Mouse (Mus musculus) megakaryocyte, embryonic 14.5 days (primary cell): Measurements from ENCODE around the gene Cfap43. TPM values are rescaled to one million over a fixed set of nuclear protein-coding genes. Genes with fewer than 3 reads are reported as not detected.
A peak's percentile ranks its signal among the peaks of the same experiment; 100 is the strongest.

Source experiments
- H3K27me3 ChIP-seq: replicated peaks from 2 replicates; pipeline ENCODE3; 2012; ENCODE audit warnings: inconsistent platforms
- H3K36me3 ChIP-seq: replicated peaks from 2 replicates; pipeline ENCODE3; 2012; ENCODE audit warnings: low read length, inconsistent platforms, mixed read lengths
- H3K4me1 ChIP-seq: 2 replicates; pipeline ENCODE4 v1.6.1; 2012; ENCODE audit warnings: inconsistent platforms
- H3K4me3 ChIP-seq: replicated peaks from 2 replicates; pipeline ENCODE3; 2012; ENCODE audit warnings: moderate library complexity, mild to moderate bottlenecking, inconsistent platforms
- H3K9me3 ChIP-seq: 2 replicates; pipeline ENCODE4 v1.6.1; 2012; ENCODE audit warnings: inconsistent platforms
- FLI1 ChIP-seq: IDR thresholded peaks from 2 replicates; pipeline ENCODE4 v1.6.1; 2012; ENCODE audit warnings: low read length, inconsistent platforms, mixed read lengths
- GATA1 ChIP-seq: IDR thresholded peaks from 3 replicates; pipeline ENCODE4 v1.6.1; 2012; ENCODE audit warnings: mixed read lengths, low read length, inconsistent platforms, borderline replicate concordance
- polyA plus RNA-seq: library from polyadenylated mRNA; stranded (reverse); fragments of >175 nt; gene quantifications from 2 replicates; pipeline ENCODE4 v1.2.3, GENCODE M21; 2012; ENCODE audit warnings: low replicate concordance; ENCODE audit not compliant: insufficient read depth

Cfap43 gene
- polyA plus RNA-seq, 1 experiment, result not detected

DNA sequence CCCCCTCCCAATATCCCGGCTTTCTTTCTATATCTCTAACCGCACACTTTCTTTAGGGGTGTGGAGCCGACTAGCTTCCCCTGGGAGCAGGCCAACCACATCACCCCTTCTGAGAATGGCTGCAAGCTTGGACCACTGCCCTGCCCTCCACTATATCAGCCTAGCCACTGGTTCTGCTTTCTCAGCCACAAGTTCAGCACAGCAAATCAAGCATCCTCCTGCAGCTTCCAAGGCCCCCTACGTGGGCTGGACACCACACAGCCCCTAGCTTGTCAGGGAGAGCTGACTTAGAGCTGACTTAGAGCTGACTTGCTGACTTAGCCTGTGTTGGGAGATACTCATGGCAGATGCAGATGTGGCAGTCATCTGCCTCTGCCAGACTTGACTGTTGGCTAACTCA lies 14.0 kb downstream of the Cfap43 start:
- no peak for TF ChIP-seq GATA1
- no peak for TF ChIP-seq FLI1
- peaks cover 54% of the 10 kb centered on the region for H3K36me3 ChIP-seq
- H3K9me3 ChIP-seq, result no peaks in the 10 kb centered on the region
- H3K27me3 ChIP-seq, result no peaks in the 10 kb centered on the region
- peaks cover 90% of the 10 kb centered on the region for H3K4me1 ChIP-seq
- peak overlapping the region; percentile 56 for H3K4me3 ChIP-seq

DNA sequence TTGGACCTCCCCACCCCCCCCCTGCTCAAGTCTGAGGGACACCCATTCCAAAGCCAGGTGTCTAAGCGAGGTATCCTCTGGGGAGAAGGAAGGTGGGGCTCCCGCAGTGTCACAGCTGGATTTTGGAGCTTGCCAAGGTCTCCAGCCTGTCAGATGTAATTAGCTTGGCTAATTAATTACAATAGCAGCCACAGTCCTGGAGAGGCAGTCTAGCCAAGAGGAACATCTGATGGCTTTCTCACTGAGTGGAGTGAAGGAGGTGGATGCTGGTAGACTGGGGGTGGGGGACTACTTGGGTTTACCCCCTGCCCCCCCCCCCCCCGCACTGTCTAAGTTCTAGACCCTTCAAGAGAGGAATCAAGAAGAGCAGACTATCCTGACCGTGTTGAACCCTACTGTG lies 15.4 kb downstream of the Cfap43 start:
- Histone ChIP-seq H3K27me3 (no peaks in the 10 kb centered on the region), H3K4me3 (no peak overlapping the region), H3K4me1 (peaks cover 83% of the 10 kb centered on the region), H3K9me3 (no peaks in the 10 kb centered on the region), H3K36me3 (peaks cover 59% of the 10 kb centered on the region)
- TF ChIP-seq FLI1, result no peak
- TF ChIP-seq GATA1, result no peak

DNA sequence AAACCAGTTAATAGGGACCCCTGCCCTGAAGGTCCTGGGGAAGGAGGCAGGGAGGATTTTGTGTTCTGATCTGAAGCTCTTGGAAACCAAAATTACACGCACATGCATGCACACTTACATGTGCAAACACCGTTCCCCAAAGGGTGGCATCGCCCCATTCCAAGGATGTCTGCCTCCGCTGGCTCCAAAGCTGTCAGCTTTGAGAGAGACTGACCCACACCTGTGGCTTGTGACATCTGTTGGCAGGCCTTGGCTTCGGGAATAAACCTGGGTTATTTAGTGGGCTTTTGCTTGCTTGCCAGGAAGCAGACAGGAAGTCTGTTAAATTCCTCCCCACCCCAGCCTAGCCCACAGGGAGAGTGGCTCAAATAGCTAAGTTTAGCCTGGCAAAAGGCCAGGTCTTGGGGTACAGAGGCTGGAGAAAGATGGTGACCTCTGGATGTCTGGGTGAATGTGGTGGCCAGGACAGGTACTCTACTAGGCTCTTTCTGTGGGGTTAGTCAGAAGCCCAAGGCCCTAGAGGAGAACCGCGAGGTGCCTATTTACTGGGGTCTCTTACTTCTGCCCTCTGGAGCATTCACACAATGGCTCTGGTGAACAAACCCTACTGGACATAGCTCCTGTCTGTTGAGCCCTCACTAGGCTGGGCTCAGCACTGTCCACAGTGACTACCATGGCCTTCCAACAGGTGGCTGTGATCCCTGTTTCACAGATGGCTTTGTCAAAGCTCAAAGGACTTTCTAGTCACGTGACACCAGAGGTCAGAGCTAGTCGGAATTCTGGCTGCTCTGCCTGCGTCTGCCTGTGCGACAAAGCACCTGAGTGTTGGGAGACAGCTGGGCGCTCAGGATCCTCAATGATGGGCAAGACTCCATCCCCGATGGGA lies 16.5 kb downstream of the Cfap43 start:
- TF ChIP-seq FLI1 (no peak), GATA1 (no peak)
- Histone ChIP-seq H3K36me3 (peaks cover 64% of the 10 kb centered on the region), H3K9me3 (no peaks in the 10 kb centered on the region), H3K4me3 (no peak overlapping the region), H3K27me3 (no peaks in the 10 kb centered on the region), H3K4me1 (peaks cover 74% of the 10 kb centered on the region)

- TF ChIP-seq GATA1 (no peak), FLI1 (no peak)
- Histone ChIP-seq H3K4me1 (peaks cover 63% of the 10 kb centered on the region), H3K36me3 (peaks cover 75% of the 10 kb centered on the region)
Observed at GRCm38 (mm10) chr19:47900558-47900957, 18.5 kb downstream of the Cfap43 start.

DNA sequence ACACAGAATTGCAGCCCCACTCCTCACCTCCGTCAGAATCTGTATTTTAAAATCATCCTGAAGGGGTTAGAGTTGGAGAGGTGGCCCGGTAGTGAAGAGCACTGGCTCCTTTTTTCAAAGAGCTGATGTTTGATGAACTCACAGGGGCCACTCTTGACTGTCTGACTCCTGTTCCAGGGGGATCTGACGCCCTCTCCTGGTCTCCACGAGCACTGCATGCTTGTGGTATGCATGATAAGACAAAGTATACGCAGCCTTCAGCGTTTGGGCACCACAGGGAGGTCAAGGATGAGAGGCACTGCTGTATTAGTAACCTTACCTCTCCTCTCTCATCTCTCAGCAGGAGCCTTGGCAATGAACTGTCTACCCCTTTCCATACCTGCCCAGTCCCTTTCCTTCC lies 19.1 kb downstream of the Cfap43 start:
- Histone ChIP-seq H3K36me3 (peaks cover 75% of the 10 kb centered on the region), H3K4me1 (peaks cover 57% of the 10 kb centered on the region), H3K9me3 (no peaks in the 10 kb centered on the region), H3K27me3 (no peaks in the 10 kb centered on the region), H3K4me3 (no peak overlapping the region)
- TF ChIP-seq FLI1, result no peak
- TF ChIP-seq GATA1, result no peak

More at GRCm38 (mm10) chr19:47900558-47900957, 18.5 kb downstream of the Cfap43 start:
- Histone ChIP-seq H3K27me3 (no peaks in the 10 kb centered on the region), H3K4me3 (no peak overlapping the region), H3K9me3 (no peaks in the 10 kb centered on the region)

DNA sequence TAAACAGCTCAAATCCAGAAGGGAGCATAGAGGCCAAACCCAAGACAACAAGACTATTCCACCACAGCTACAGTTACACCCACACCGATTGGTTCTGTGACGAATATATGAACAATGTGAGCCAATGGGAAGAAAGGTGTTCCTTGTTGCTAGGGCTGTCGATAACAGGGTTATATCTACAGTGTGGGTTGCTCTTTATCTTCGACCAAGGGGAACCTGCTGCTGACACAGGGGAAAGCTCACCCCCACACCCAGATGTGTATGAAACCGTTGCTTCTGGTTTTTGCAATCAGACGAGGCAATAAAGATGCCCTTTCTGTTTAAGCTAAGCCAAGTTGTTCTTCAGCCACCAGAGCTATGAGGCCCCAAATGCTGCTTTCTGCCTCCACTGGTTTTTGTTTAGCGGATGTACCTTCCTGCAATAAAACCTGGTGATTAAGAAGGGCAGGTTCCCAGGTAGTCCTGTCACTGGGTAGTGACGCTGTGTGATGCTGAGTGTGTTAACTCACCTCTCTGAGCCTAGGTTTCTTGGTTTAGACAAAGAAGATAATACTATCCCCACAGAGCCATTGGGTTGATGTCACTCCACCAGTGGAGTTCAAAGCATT lies 20.5 kb downstream of the Cfap43 start:
- Histone ChIP-seq H3K9me3 (no peaks in the 10 kb centered on the region), H3K36me3 (peaks cover 78% of the 10 kb centered on the region), H3K4me1 (peaks cover 46% of the 10 kb centered on the region), H3K27me3 (no peaks in the 10 kb centered on the region), H3K4me3 (no peak overlapping the region)
- TF ChIP-seq GATA1, result no peak
- no peak for TF ChIP-seq FLI1

DNA sequence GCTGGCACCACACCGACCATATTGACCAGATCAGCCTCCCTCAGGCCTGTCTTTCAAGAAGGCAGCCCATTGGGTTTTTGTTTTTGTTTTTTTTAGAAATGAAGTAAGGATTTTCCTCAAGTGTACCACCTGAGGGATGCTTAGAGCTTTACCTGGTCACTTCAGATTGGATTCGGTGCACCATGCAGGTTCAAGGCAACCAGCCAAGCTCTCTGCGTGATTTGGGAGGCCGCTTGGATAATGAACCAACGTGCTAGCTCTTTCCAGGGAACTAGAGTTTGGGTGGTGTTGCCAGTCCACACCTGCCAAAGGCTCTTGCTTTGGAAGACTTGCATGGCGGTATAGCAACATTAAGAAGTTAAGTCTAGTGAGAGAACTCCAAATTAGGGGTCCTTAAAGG lies 26.0 kb downstream of the Cfap43 start:
- no peaks in the 10 kb centered on the region for H3K27me3 ChIP-seq
- no peaks in the 10 kb centered on the region for H3K9me3 ChIP-seq
- H3K36me3 ChIP-seq, result peaks cover 54% of the 10 kb centered on the region
- TF ChIP-seq FLI1 (no peak), GATA1 (no peak)
- peaks cover 28% of the 10 kb centered on the region for H3K4me1 ChIP-seq
- H3K4me3 ChIP-seq, result no peak overlapping the region

GRCm38 (mm10) chr19:47891562-47892312 lies 27.4 kb downstream of the Cfap43 start:
- Histone ChIP-seq H3K9me3 (no peaks in the 10 kb centered on the region), H3K4me1 (peaks cover 39% of the 10 kb centered on the region)

DNA sequence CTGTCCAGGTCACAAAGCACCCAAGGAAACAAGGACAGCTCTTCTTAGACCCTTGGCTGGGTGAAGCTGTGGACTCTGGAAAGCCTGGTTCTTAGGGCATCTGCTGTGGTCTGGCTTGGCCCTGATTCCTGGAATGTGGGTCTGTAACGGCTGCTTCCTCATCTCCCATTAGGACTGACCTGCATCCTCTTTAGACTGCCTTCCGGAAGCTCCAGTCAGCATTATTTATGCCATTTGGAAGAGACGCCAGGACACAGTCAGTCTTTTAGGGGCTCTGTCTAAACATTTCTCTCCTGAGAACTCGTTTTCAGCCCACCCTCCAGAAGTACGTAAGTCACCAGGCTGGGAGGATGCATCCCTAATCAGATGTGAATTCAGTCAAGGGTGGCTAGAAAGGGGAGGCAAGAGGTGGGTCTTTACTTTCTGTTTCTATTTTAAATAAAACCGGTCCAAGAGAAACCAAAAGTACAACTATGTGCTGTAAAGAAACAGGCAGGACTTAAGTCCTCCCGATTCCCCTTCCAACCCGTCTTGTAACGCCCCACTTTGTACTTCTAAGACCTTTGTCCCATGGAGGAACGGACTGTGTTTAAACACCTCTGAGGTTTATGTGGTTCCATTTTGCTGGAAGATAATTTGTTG lies 28.5 kb downstream of the Cfap43 start:
- H3K4me3 ChIP-seq, result peak overlapping the region; percentile 86
- TF ChIP-seq GATA1 (no peak), FLI1 (no peak)
- H3K27me3 ChIP-seq, result no peaks in the 10 kb centered on the region
- peaks cover 29% of the 10 kb centered on the region for H3K36me3 ChIP-seq
- no peaks in the 10 kb centered on the region for H3K9me3 ChIP-seq
- H3K4me1 ChIP-seq, result peaks cover 44% of the 10 kb centered on the region

More at GRCm38 (mm10) chr19:47891562-47892312, 27.4 kb downstream of the Cfap43 start:
- H3K4me3 ChIP-seq, result no peak overlapping the region
- H3K36me3 ChIP-seq, result peaks cover 41% of the 10 kb centered on the region
- no peak for TF ChIP-seq FLI1
- no peak for TF ChIP-seq GATA1
- H3K27me3 ChIP-seq, result no peaks in the 10 kb centered on the region

DNA sequence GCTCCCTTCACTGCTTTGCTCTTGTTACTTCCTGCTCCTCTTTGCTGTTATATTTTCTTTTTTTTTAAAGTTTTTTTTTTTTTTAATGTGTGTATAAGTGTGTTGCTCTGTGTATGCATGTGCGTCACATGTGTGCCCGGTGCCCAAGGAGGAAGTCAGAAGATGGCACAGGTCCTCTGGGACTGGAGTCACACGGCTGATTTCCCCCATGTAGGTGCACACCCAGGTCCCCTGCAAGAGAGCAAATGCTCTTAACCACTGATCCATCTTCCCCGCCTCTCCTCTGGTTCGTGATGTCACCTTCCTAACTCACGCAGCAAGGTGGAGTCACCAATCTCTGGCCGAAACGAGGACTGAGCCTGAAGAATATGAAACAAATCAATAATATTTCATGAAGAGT lies 31.1 kb downstream of the Cfap43 start:
- no peak for TF ChIP-seq GATA1
- TF ChIP-seq FLI1, result no peak
- H3K4me1 ChIP-seq, result peaks cover 65% of the 10 kb centered on the region
- no peaks in the 10 kb centered on the region for H3K27me3 ChIP-seq
- H3K36me3 ChIP-seq, result peaks cover 5% of the 10 kb centered on the region
- H3K9me3 ChIP-seq, result no peaks in the 10 kb centered on the region
- H3K4me3 ChIP-seq, result no peak overlapping the region
